Mouse (Mus musculus): ENCODE measurements around the gene Fam102a. TPM values are rescaled to one million over a fixed set of nuclear protein-coding genes. Genes with fewer than 3 reads are reported as not detected.

The Fam102a gene
- polyA plus RNA-seq, 1 experiment from 2014 or later, result 11.8 TPM

DNA sequence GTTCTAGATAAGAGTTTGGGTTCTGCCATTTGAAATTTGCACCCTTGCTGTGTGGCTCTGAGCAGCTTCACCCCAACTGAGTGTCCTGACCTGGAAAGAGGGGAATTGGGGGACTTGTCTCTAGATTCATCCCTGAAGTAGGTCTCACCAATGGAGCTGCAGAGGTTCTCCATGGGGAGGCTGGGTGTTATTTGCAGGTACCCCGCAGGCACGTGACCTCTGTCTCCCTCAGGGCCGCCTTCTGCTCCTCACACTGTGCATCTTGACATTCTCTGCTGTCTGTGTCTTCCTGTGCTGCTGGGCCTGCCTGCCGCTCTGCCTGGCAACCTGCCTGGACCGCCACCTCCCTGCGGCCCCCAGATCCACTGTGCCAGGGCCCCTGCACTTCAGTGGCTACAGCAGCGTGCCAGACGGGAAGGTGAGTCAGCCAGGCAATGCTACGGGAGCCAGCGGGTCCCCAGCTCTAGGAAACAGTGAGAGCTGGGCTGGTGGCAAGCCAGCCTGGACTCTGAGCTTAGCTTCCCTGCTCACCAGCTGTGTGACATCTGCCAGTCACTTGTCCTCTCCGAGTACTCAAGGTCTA lies 54.2 kb downstream of the Fam102a start:
- H3K27me3 ChIP-seq, result no peaks in the 10 kb centered on the region
- no peak for TF ChIP-seq CTCF (IDR thresholded peaks at IDR 0.05)
- no peak for DNase-seq (ENCODE audit: low read depth, low spot score)
- in situ Hi-C loops (cut with MboI; ENCODE audit: low pct_unique_long_range_greater_than_20kb), result loop anchor here (5.0 kb wide), 1 partner anchor 98 kb away; no protein-coding TSS in a partner anchor
- ChIA-PET POLR2A (no interaction called here), CTCF (interaction anchor here (1.2 to 3.4 kb wide), 3 partner anchors 11 to 43 kb away, joined by 3 to 14 read pairs (median 3); no protein-coding TSS in a partner anchor)
- ATAC-seq, result no peak

DNA sequence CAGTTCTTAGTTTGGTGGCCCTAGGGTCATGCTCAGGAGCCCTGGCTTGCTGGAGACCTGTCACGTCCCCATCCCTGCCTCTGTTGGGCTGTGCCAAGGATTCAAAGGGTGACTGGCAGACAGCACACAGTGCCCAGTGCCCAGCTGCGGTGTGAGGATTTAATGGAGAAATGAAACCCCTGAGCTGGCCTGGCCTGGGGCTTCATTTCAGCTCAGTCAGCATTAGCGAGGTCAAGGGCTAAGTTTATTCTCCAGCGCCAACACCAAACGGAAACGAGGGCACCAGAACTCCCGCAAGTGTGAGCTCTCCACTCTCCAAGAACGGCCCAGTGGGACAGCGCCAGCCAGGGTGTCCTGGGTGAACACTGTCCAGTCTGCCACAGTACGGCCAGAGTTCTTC lies 55.1 kb downstream of the Fam102a start:
- no peaks in the 10 kb centered on the region for H3K27me3 ChIP-seq
- no peak for DNase-seq (ENCODE audit: low read depth, low spot score)
- ATAC-seq, result no peak
- in situ Hi-C loops (cut with MboI; ENCODE audit: low pct_unique_long_range_greater_than_20kb), result no loop called here
- ChIA-PET POLR2A (no interaction called here), CTCF (interaction anchor here (1.2 to 3.4 kb wide), 3 partner anchors 10 to 42 kb away, joined by 3 to 14 read pairs (median 3); no protein-coding TSS in a partner anchor)
- TF ChIP-seq CTCF (IDR thresholded peaks at IDR 0.05), result no peak

DNA sequence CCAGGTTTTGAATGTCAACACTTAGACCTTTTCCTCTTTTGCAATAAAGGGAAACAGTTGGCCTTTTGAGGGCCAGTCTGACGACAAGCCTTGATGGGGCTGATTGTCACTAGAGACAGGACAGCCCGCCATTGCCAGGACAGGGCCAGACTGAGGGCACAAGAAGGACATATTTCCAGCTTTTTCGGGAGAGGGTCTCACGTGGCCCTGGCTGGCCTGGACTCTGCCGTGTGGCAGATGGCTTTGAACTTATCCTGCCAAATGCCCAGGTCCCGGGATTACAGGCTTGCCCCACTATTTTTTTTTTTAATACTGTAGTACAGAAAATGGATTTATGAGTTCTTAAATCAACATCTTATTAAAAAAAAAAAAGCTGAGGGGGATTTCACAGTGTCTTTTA lies 56.1 kb downstream of the Fam102a start:
- no peak for TF ChIP-seq CTCF (IDR thresholded peaks at IDR 0.05)
- ATAC-seq (no peak), DNase-seq (ENCODE audit: low read depth, low spot score) (no peak)
- no peaks in the 10 kb centered on the region for H3K27me3 ChIP-seq
- in situ Hi-C loops (cut with MboI; ENCODE audit: low pct_unique_long_range_greater_than_20kb), result no loop called here
- POLR2A ChIA-PET, result interaction anchor here (0.8 kb wide), 1 partner anchor 10 kb away, joined by 3 read pairs; no protein-coding TSS in a partner anchor
- CTCF ChIA-PET, result interaction anchor here (3.4 kb wide), 1 partner anchor 11 kb away, joined by 14 read pairs; no protein-coding TSS in a partner anchor

DNA sequence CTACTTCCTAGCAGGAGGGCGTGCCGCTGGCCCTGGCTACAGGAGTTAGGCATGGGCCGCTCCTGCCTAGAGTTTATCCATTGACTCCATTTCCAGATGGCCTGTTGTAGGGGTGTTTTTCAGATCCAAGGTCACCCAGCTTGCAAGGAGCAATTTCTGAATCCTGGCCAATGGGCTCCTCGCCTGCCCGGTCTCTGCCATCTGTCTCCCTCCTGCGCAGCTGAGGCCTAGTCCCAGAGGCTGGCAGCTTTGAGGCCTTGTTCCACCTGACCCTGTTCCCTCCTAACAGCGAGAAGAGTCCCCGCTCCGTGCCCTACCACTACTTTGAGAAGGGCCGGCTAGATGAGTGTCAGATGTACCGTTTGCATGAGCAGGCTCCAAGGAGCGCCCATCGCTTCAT lies 61.6 kb downstream of the Fam102a start:
- in situ Hi-C loops (cut with MboI; ENCODE audit: low pct_unique_long_range_greater_than_20kb), result no loop called here
- ATAC-seq (no peak), DNase-seq (ENCODE audit: low read depth, low spot score) (no peak)
- TF ChIP-seq CTCF (IDR thresholded peaks at IDR 0.05), result no peak
- CTCF ChIA-PET, result no interaction called here
- POLR2A ChIA-PET, result no interaction called here
- no peaks in the 10 kb centered on the region for H3K27me3 ChIP-seq

DNA sequence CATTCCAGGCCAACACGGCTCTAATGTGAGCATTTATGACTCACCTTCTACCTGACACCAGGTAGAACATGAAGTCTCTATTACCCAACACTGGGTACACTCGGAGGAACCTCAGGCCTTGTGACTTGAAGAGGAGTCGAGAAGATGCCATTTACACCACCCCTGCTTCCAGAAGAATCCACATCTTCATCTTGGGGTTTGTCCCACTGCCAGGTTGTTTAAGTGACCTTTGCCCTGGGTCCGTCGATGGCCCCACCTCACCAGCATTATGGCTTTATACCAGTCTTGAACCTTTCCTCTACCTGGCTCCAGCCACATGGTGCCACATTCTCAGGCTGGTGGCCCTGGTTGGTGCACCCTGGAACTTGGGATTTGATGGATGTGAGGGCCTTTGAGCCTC lies 62.1 kb downstream of the Fam102a start:
- in situ Hi-C loops (cut with MboI; ENCODE audit: low pct_unique_long_range_greater_than_20kb), result no loop called here
- no peak for TF ChIP-seq CTCF (IDR thresholded peaks at IDR 0.05)
- ATAC-seq, result no peak
- no peak for DNase-seq (ENCODE audit: low read depth, low spot score)
- ChIA-PET POLR2A (no interaction called here), CTCF (no interaction called here)
- H3K27me3 ChIP-seq, result no peaks in the 10 kb centered on the region

DNA sequence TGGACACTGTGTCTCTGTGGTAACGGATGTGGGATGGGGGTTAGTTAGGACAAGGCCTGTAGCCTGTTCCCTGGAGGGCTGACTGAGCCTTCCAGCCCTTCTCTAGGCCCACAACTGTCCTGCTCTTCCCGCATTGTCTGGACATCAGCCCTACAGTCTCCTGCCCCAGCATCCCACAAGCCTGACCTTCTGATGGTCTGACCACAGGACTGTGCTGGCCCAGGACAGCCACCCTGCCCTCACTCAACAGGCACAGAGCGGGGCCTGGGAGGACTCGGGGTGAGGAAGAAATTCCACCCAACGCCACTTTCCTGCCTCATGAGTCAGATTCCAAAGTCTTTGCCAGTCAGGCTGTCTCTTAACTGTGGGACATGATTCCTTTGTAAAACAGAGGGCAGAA lies 62.6 kb downstream of the Fam102a start:
- ATAC-seq, result no peak
- POLR2A ChIA-PET, result no interaction called here
- CTCF ChIA-PET, result no interaction called here
- TF ChIP-seq CTCF (IDR thresholded peaks at IDR 0.05), result no peak
- in situ Hi-C loops (cut with MboI; ENCODE audit: low pct_unique_long_range_greater_than_20kb), result no loop called here
- no peaks in the 10 kb centered on the region for H3K27me3 ChIP-seq
- DNase-seq (ENCODE audit: low read depth, low spot score), result no peak

DNA sequence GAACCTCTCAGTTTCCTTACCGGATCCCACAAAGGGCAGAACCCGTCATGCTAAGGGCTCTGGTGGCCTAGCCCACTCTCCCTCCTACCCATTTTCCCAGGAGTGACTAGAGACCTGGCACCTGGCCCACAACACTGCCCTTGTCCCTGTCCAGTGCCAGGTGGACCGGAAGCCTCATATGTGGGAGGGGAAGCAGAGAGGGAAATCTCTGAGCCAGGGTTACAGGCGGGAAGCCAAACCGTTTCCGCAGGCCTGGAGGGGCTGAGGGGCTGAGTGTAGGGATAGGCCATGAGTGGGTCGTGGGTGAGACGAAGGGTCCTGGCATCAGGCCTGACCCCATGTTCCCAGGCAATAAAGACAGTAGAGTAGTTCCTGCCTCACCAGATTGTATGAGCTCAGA lies 63.4 kb downstream of the Fam102a start:
- CTCF ChIA-PET, result no interaction called here
- no peak for DNase-seq (ENCODE audit: low read depth, low spot score)
- in situ Hi-C loops (cut with MboI; ENCODE audit: low pct_unique_long_range_greater_than_20kb), result no loop called here

DNA sequence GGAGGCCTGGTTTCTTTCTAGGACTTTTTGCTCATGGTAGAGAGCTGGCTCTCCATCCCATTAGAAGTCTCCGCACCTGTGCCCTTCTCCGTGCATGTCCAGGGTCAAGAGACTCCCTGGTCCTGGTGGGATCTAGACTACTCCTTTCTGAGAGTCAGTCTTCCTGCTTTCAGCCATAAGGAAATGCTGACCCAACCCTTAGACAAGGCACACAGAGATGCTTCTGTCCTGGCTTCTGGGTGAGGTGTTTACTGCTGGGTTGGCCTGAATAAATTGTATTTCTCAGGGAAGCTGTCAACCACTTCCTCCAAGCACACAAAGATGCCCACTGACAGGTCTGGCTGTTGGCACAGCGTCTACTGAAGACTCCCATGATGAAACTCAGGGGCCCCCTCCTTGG lies 64.3 kb downstream of the Fam102a start, which contains the start of gene St6galnac6:
Gene St6galnac6, plus strand, starts transcription at position 301 of the 400 bp plus-strand sequence.
- no peak for TF ChIP-seq CTCF (IDR thresholded peaks at IDR 0.05)
- in situ Hi-C loops (cut with MboI; ENCODE audit: low pct_unique_long_range_greater_than_20kb), result no loop called here
- ChIA-PET POLR2A (no interaction called here), CTCF (no interaction called here)
- no peaks in the 10 kb centered on the region for H3K27me3 ChIP-seq
- ATAC-seq, result no peak
- DNase-seq (ENCODE audit: low read depth, low spot score), result no peak

More for the DNA sequence above, 63.4 kb downstream of the Fam102a start:
- POLR2A ChIA-PET, result no interaction called here
- no peak for ATAC-seq
- H3K27me3 ChIP-seq, result no peaks in the 10 kb centered on the region
- no peak for TF ChIP-seq CTCF (IDR thresholded peaks at IDR 0.05)

DNA sequence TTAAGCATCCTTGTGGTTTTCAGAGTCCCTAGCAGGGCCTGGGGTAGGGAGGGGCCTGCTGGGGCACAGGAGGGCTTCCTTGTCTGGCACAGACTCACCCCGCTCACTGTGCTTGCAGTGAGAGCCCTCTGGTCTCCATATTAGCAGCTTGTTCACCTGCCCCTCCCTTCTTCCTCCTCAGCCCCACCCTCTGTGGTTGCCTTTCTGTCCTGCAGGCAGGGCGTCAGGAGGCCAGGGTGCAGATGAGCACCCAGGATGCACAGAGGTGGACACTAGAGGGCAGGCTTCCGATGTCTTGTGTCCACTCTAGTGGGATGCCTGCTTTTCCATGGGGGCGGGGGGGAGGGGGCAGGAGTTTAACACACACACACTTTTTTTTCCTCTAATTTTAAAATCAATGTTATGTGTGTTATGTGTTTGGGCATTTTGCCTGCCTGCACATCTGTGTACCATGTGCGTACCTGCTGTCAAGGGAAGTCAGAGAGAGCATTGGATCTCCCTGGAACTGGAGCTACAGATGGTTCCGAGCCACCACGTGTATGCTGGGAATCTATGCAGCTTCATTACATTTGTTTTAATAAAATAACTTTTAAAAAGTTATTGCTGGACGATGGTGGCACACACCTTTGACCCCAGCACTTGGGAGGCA lies 66.4 kb downstream of the Fam102a start:
- no peak for DNase-seq (ENCODE audit: low read depth, low spot score)
- no peaks in the 10 kb centered on the region for H3K27me3 ChIP-seq
- in situ Hi-C loops (cut with MboI; ENCODE audit: low pct_unique_long_range_greater_than_20kb), result no loop called here
- POLR2A ChIA-PET, result interaction anchor here (1.5 kb wide), 1 partner anchor 10 kb away, joined by 3 read pairs; no protein-coding TSS in a partner anchor
- TF ChIP-seq CTCF (IDR thresholded peaks at IDR 0.05), result no peak
- ATAC-seq, result no peak
- CTCF ChIA-PET, result interaction anchor here (1.3 to 1.9 kb wide), 3 partner anchors 11 to 850 kb away, joined by 3 to 14 read pairs (median 7); no protein-coding TSS in a partner anchor

DNA sequence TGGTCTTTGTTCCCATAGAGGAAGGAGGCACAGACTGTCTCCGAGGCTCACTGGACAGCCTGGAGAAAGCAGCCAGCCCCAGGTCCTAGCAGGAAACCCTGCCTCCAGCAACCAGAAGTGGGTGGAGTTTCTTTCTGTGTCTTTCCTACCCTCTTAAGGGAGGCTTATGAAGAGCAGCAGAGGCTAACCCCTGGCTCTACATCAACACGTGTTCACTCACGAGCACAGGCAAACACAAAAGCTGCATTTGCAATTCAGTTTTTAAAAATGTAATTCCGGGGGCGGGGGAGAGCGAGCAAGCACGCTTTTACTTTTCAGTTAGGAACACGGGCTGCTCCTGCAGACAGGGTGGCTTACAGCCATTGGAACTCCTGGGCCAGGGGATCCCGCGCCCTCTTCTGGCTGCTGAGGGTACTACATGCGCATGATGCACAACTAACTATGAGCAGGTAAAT lies 67.5 kb downstream of the Fam102a start:
- TF ChIP-seq CTCF (IDR thresholded peaks at IDR 0.05), result no peak
- in situ Hi-C loops (cut with MboI; ENCODE audit: low pct_unique_long_range_greater_than_20kb), result no loop called here
- no peak for DNase-seq (ENCODE audit: low read depth, low spot score)
- ATAC-seq, result no peak
- ChIA-PET POLR2A (no interaction called here), CTCF (interaction anchor here (0.6 to 1.9 kb wide), 3 partner anchors 8 to 19 kb away, joined by 3 to 14 read pairs (median 7); no protein-coding TSS in a partner anchor)
- no peaks in the 10 kb centered on the region for H3K27me3 ChIP-seq

DNA sequence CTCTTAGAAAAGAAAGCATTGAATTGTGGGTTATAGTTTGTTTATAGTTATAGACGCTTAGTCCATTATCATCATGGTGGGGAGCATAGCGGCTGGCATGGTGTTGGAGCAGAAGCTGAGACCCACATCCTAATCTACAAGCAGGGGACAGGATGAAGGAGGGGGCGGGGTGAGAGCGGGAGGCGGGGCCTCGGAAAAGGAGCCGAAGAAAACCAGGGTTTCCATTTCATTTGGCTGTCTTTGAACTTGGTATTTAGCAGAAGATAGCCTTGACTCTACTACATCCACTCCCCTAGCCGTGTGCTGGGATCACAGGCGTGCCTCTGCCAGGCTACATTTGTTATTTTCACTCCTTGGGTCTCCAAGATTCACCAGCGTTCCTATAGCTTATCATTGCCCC lies 69.5 kb downstream of the Fam102a start:
- ChIA-PET CTCF (no interaction called here), POLR2A (no interaction called here)
- no peak for ATAC-seq
- H3K27me3 ChIP-seq, result no peaks in the 10 kb centered on the region
- in situ Hi-C loops (cut with MboI; ENCODE audit: low pct_unique_long_range_greater_than_20kb), result no loop called here
- TF ChIP-seq CTCF (IDR thresholded peaks at IDR 0.05), result no peak
- DNase-seq (ENCODE audit: low read depth, low spot score), result no peak
